Mouse (Mus musculus): ENCODE results near the gene Cd93. TPM values are rescaled to one million over a fixed set of nuclear protein-coding genes. Genes with fewer than 3 reads are reported as not detected.
A peak's percentile ranks its signal among the peaks of the same experiment; 100 is the strongest.

The Cd93 gene
- polyA plus RNA-seq, 1 experiment from 2014 or later = 23.1 TPM

DNA sequence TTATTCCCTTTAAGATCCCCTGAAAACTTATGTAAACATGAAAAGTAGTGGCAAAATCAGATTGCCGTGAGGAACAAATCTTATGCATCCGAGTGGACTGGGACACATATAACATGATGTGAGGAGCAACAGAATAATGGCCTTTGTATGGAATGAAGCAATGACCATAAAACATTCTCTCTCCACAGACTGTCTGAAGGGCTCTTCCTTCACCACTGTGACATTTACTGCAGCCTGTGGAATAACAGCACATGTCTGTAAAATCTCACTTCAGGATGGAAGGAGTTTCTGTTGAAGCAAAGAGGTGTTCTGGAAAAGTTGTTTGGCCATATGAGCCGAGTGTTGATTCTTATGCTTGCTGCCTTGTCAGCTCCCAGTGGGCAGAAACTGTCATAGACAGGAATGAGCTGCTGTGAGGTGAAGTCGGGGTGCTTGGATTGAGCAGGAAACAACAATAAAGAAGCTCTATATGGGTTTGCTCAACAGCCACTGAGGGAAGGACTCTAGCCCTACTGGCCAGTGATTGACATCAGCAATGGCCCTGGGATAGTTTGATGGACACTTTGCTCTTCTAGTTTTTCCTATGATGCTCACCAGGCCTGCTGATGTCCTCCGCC is 32.6 kb upstream of the Cd93 start:
- Histone ChIP-seq H3K4me1 (ENCODE audit: control insufficient read depth, insufficient read depth, low read length) (no peaks in the 10 kb centered on the region), H3K9me3 (replicated peaks; ENCODE audit: control insufficient read depth, low read length) (no peaks in the 10 kb centered on the region), H3K36me3 (ENCODE audit: control insufficient read depth, insufficient read depth, low read length) (no peaks in the 10 kb centered on the region), H3K27ac (ENCODE audit: low read depth, low read length) (no peak overlapping the region), H3K4me3 (ENCODE audit: low read depth, low read length) (no peak overlapping the region), H3K27me3 (ENCODE audit: control insufficient read depth, insufficient read depth, low read length) (no peaks in the 10 kb centered on the region), H3K9ac (ENCODE audit: low read depth, low read length) (no peak overlapping the region), H3K4me2 (no peak overlapping the region)
- WGBS (ENCODE audit: insufficient replicate concordance) = 69% methylated on average over 5 of the region's 5 CpGs
- no peak for ATAC-seq (replicated peaks; ENCODE audit: insufficient number of reproducible peaks, low FRiP score, low TSS enrichment)

DNA sequence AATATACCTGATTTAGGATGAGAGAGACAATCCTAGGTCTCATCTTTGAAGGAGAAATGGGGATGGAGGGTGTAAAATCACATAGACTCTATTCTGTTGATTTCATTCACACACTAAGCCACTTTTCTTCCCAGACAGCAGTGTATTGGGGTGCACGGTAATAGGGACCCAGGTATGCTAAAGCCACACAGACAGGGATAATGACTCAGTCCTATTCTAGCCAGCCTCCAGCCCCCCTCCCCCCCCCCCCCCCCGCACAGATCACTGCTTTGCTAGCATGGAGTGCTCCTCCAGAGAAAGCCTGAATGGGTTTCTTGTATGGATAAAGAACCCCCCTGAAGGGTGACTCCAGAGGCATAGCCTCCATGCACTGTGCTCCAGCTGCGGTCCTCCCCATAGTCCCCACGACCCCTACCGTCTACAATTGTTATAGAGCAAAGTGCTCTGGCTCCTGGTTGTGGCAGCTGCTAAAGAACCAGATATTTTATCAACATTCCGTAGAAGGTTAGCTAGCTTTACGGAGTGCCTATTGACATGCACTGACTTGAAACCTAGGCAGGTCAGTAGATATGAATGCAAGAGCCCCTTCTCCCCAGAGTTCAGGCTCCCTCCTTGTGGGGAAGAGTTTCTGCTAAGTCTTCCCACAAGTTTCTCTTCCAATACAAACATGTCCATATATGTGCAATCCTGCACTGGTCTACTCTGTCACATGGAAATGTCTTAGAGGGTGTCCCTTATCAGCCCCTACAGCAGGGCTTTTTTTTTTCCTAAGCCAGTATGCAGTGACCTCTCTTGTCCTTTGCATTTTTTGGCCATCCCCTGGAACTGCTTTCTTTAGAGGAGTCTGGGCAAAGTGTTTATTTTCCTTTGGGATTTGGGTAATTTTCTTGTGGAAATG is 26.2 kb upstream of the Cd93 start:
- peak; percentile 65 for ATAC-seq (replicated peaks; ENCODE audit: insufficient number of reproducible peaks, low FRiP score, low TSS enrichment)
- Histone ChIP-seq H3K4me3 (ENCODE audit: low read depth, low read length) (no peak overlapping the region), H3K27me3 (ENCODE audit: control insufficient read depth, insufficient read depth, low read length) (no peaks in the 10 kb centered on the region), H3K4me2 (peak overlapping the region; percentile 29), H3K36me3 (ENCODE audit: control insufficient read depth, insufficient read depth, low read length) (no peaks in the 10 kb centered on the region), H3K9me3 (replicated peaks; ENCODE audit: control insufficient read depth, low read length) (no peaks in the 10 kb centered on the region), H3K9ac (ENCODE audit: low read depth, low read length) (no peak overlapping the region), H3K27ac (ENCODE audit: low read depth, low read length) (peak overlapping the region; percentile 64), H3K4me1 (ENCODE audit: control insufficient read depth, insufficient read depth, low read length) (peaks cover 9% of the 10 kb centered on the region; the same call in 1 of the 2 replicates)
- 17% methylated on average over 6 of the region's 7 CpGs for WGBS (ENCODE audit: insufficient replicate concordance)

DNA sequence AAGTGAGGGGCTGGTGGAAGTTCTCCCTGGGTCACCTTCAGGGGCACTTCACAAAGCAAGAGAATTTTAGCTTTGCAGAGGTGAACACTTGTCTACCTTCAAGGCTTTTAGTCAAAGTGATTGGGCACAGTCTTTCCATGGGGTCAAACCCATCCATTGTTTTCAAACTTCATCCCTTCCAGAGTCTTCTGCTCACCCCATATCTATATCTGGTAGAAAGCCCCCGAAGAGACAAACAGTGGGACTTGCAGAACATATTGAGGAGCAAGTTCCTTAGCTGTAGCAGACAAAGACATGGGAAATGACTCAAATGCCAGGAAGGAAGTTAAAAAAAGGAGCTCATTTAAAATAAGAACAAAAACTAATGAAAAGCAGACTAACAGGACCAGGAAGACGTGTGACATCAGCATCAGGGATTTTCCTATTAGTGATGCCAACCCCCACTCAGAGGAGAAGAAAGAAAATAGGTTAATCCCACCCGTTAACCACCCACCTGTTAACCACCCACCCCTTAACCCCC is 24.6 kb upstream of the Cd93 start:
- no peak overlapping the region for H3K4me3 ChIP-seq (ENCODE audit: low read depth, low read length)
- no peaks in the 10 kb centered on the region for H3K27me3 ChIP-seq (ENCODE audit: control insufficient read depth, insufficient read depth, low read length)
- H3K36me3 ChIP-seq (ENCODE audit: control insufficient read depth, insufficient read depth, low read length) = no peaks in the 10 kb centered on the region
- H3K9ac ChIP-seq (ENCODE audit: low read depth, low read length) = no peak overlapping the region
- H3K27ac ChIP-seq (ENCODE audit: low read depth, low read length) = no peak overlapping the region
- WGBS (ENCODE audit: insufficient replicate concordance) = 63% methylated on average over 3 of the region's 3 CpGs
- H3K9me3 ChIP-seq (replicated peaks; ENCODE audit: control insufficient read depth, low read length) = no peaks in the 10 kb centered on the region
- no peak for ATAC-seq (replicated peaks; ENCODE audit: insufficient number of reproducible peaks, low FRiP score, low TSS enrichment)
- no peak overlapping the region for H3K4me2 ChIP-seq
- H3K4me1 ChIP-seq (ENCODE audit: control insufficient read depth, insufficient read depth, low read length) = peaks cover 9% of the 10 kb centered on the region; the same call in 1 of the 2 replicates

DNA sequence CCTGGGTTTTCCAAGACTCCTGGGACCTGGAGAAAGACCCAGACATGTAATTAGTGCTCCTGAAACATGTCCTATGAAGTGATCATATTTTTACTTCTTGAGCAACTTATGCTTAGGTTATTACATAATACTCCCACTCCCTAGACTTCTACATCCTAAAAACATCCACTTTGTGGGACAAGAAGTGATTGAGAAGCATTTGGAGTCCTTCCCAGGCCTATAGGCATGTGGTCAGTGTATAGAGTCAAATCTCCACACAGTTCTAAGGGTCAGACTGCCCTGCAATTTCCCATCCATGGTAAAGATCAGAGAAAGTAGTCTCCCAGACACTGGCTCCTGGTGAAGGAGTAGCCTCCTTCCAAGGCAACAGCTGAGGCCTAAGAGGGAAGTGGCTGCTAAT is 12.0 kb upstream of the Cd93 start:
- ATAC-seq (replicated peaks; ENCODE audit: insufficient number of reproducible peaks, low FRiP score, low TSS enrichment) = no peak
- Histone ChIP-seq H3K27me3 (ENCODE audit: control insufficient read depth, insufficient read depth, low read length) (no peaks in the 10 kb centered on the region), H3K4me2 (no peak overlapping the region), H3K4me3 (ENCODE audit: low read depth, low read length) (no peak overlapping the region), H3K9me3 (replicated peaks; ENCODE audit: control insufficient read depth, low read length) (no peaks in the 10 kb centered on the region), H3K4me1 (ENCODE audit: control insufficient read depth, insufficient read depth, low read length) (no peaks in the 10 kb centered on the region), H3K9ac (ENCODE audit: low read depth, low read length) (no peak overlapping the region), H3K27ac (ENCODE audit: low read depth, low read length) (no peak overlapping the region), H3K36me3 (ENCODE audit: control insufficient read depth, insufficient read depth, low read length) (no peaks in the 10 kb centered on the region)

DNA sequence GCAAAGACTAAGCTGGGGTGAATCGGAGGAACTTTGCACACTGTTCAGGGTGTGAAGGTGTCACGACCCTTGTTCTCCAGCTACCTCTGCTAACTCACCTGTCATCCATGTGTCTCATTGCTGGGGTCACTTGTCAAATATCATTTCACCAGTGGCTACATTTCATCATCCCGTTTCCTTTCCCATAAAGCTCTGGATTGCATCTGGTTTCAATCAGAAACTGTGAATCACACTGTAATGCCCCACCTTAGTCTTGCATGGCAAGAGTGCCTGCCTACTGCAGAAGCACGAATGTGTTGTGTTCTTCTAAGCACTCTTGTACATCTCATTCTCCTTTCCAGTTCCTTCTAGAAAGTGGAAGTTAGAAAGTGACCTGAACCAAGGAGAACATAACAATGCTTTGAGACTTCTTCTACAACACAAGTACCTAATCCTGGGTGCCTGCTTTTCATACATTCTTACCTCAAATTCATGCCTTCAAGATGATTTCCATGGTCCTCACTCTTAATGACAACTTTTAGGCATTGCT is 10.7 kb upstream of the Cd93 start:
- Histone ChIP-seq H3K4me1 (ENCODE audit: control insufficient read depth, insufficient read depth, low read length) (no peaks in the 10 kb centered on the region), H3K27ac (ENCODE audit: low read depth, low read length) (no peak overlapping the region), H3K4me2 (no peak overlapping the region), H3K9me3 (replicated peaks; ENCODE audit: control insufficient read depth, low read length) (no peaks in the 10 kb centered on the region), H3K4me3 (ENCODE audit: low read depth, low read length) (no peak overlapping the region), H3K9ac (ENCODE audit: low read depth, low read length) (no peak overlapping the region), H3K27me3 (ENCODE audit: control insufficient read depth, insufficient read depth, low read length) (no peaks in the 10 kb centered on the region), H3K36me3 (ENCODE audit: control insufficient read depth, insufficient read depth, low read length) (no peaks in the 10 kb centered on the region)
- WGBS (ENCODE audit: insufficient replicate concordance) = 75% methylated on average over 4 of the region's 4 CpGs
- ATAC-seq (replicated peaks; ENCODE audit: insufficient number of reproducible peaks, low FRiP score, low TSS enrichment) = no peak

DNA sequence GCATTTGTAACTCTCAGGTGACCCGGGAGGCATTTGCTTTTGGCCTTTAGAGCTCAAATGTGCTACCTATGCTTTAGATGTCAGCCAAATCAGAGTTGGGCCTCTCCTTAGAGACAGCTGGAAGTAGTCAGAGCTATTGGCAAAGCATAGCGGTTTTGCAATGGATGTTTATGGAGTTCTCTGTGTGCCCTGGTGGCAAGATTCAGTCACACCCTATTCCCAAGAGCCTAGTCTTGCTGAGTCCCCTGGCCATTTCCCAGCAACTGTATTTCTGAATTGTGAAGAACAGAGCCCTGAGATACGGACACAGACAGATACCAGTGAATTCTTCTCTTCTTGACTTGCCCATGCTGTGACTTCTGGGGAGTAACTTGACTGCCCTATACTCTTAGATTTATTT is 9.7 kb upstream of the Cd93 start:
- WGBS (ENCODE audit: insufficient replicate concordance) = 79% methylated on average over 3 of the region's 3 CpGs
- no peak for ATAC-seq (replicated peaks; ENCODE audit: insufficient number of reproducible peaks, low FRiP score, low TSS enrichment)
- Histone ChIP-seq H3K4me1 (ENCODE audit: control insufficient read depth, insufficient read depth, low read length) (no peaks in the 10 kb centered on the region), H3K9me3 (replicated peaks; ENCODE audit: control insufficient read depth, low read length) (no peaks in the 10 kb centered on the region), H3K27ac (ENCODE audit: low read depth, low read length) (no peak overlapping the region), H3K27me3 (ENCODE audit: control insufficient read depth, insufficient read depth, low read length) (no peaks in the 10 kb centered on the region), H3K4me3 (ENCODE audit: low read depth, low read length) (no peak overlapping the region), H3K36me3 (ENCODE audit: control insufficient read depth, insufficient read depth, low read length) (no peaks in the 10 kb centered on the region), H3K4me2 (no peak overlapping the region), H3K9ac (ENCODE audit: low read depth, low read length) (no peak overlapping the region)

DNA sequence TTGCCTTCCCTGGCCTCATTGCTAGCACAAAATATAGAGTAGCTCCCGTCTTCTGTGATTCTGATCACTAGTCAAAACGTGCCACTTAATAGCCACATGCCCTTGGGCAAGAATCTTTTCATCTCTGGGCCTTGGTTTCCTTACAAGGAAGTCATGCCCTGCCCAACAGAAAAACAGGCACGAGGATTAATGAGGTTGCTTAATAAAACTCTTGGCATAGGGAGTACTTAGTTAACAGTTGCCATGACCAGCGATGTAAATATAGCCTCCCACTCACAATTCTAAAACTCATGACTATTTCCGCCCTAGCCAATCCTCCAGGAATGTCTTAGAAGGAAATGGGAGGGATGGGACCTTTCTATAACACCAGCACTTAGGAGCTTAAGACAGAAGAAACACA is 8.1 kb upstream of the Cd93 start:
- Histone ChIP-seq H3K27ac (ENCODE audit: low read depth, low read length) (no peak overlapping the region), H3K27me3 (ENCODE audit: control insufficient read depth, insufficient read depth, low read length) (no peaks in the 10 kb centered on the region), H3K9me3 (replicated peaks; ENCODE audit: control insufficient read depth, low read length) (no peaks in the 10 kb centered on the region), H3K36me3 (ENCODE audit: control insufficient read depth, insufficient read depth, low read length) (no peaks in the 10 kb centered on the region), H3K4me1 (ENCODE audit: control insufficient read depth, insufficient read depth, low read length) (no peaks in the 10 kb centered on the region), H3K4me2 (no peak overlapping the region), H3K4me3 (ENCODE audit: low read depth, low read length) (no peak overlapping the region), H3K9ac (ENCODE audit: low read depth, low read length) (no peak overlapping the region)
- no peak for ATAC-seq (replicated peaks; ENCODE audit: insufficient number of reproducible peaks, low FRiP score, low TSS enrichment)
- 74% methylated on average over 5 of the region's 5 CpGs for WGBS (ENCODE audit: insufficient replicate concordance)

DNA sequence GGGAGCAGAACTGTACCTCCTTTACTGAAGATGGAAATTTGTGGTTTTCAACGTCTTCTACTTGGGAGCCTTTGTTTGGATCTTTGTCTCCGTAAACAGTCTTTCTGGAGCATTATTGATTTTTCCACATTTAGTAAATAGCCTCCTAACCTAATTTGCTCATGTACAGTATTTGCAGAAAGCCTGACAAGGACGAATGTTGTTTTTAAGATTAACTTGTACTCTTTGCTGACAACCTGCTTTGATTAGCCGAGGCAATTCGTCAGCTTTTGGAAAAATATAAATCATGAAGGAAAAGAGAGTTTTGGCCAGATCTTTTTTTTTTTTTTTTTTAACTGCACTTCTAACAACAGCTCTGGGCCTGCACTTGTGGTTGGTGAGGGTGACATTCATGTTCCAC is 7.3 kb upstream of the Cd93 start:
- no peak for ATAC-seq (replicated peaks; ENCODE audit: insufficient number of reproducible peaks, low FRiP score, low TSS enrichment)
- Histone ChIP-seq H3K4me2 (no peak overlapping the region), H3K27ac (ENCODE audit: low read depth, low read length) (no peak overlapping the region), H3K4me3 (ENCODE audit: low read depth, low read length) (no peak overlapping the region), H3K9ac (ENCODE audit: low read depth, low read length) (no peak overlapping the region), H3K9me3 (replicated peaks; ENCODE audit: control insufficient read depth, low read length) (no peaks in the 10 kb centered on the region), H3K27me3 (ENCODE audit: control insufficient read depth, insufficient read depth, low read length) (no peaks in the 10 kb centered on the region), H3K4me1 (ENCODE audit: control insufficient read depth, insufficient read depth, low read length) (no peaks in the 10 kb centered on the region), H3K36me3 (ENCODE audit: control insufficient read depth, insufficient read depth, low read length) (no peaks in the 10 kb centered on the region)
- 58% methylated on average over 5 of the region's 5 CpGs for WGBS (ENCODE audit: insufficient replicate concordance)

Measured in heart, embryonic 11.5 days (tissue).